Mouse (Mus musculus) bone marrow macrophage, adult 2 months (primary cell): ENCODE data around the gene Top2a. TPM values are rescaled to one million over a fixed set of nuclear protein-coding genes. Genes with fewer than 3 reads are reported as not detected.

Experiments used
- H3K27ac ChIP-seq: 2 replicates; pipeline ENCODE4 v1.5.1; 2012; ENCODE audit warnings: low read depth, low read length; ENCODE audit not compliant: insufficient read depth
- H3K4me1 ChIP-seq: 2 replicates; pipeline ENCODE4 v1.6.1; 2012; ENCODE audit warnings: low read length; ENCODE audit not compliant: control insufficient read depth, insufficient read depth
- H3K4me3 ChIP-seq: 2 replicates; pipeline ENCODE4 v1.5.1; 2012; ENCODE audit warnings: mild to moderate bottlenecking, low read length, moderate library complexity; ENCODE audit not compliant: insufficient read depth
- CTCF ChIP-seq: IDR thresholded peaks from 2 replicates; pipeline ENCODE4 v1.5.1; 2012; ENCODE audit warnings: low read depth, mild to moderate bottlenecking, low read length, moderate library complexity
- POLR2A ChIP-seq: IDR thresholded peaks from 2 replicates; pipeline ENCODE4 v1.6.1; 2012; ENCODE audit warnings: mild to moderate bottlenecking, low read depth, low read length, borderline replicate concordance
- polyA plus RNA-seq: library from polyadenylated mRNA; stranded (reverse); fragments of >200 nt; gene quantifications from 2 replicates; pipeline ENCODE4 v1.2.4, GENCODE M21; 2012; ENCODE audit not compliant: missing spikeins, insufficient read depth, insufficient read length

The Top2a gene
- polyA plus RNA-seq, 1 experiment, result 154 TPM

DNA sequence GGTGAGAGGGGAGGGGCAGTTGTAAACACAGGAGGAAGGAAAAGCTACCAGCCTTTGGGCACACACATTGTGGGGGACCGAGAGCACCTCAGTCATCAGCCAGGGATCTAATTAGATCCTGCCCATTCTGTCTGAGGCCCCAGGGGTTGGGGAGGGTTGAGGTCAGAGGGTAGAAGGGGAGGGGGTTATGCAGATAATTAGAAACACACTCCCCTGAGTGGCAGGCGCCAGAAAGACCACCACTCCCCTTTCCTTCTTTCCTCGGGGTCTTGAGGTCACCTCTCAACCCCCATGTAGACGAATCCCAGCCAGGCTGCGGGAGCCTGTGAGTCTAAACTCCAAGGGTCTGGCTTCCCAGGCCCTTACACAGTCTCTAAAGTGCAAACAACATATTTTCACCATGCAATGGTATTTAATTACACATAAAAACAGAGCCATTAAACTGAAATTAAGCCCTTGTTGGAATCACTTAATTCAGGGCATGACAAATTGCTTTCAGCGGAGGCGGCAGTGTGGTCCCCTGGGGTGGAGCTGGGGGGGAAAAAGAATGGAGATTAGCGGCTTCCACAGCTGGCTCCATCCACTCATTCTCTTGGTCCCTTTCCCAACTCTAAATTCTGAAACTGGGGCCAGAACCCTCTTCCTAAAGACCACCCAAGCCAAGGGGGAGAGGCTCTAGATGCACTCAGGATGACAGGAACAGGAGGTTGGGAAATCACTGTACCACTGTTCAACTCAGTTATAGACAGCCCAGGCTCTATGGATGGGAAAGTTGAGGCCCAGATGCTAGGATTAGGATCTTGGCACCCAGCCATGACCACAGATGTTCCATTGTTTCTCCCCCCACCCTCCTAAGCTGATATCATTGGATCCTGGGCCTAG lies 31.8 kb upstream of the Top2a start:
- no peak overlapping the region for H3K4me3 ChIP-seq

DNA sequence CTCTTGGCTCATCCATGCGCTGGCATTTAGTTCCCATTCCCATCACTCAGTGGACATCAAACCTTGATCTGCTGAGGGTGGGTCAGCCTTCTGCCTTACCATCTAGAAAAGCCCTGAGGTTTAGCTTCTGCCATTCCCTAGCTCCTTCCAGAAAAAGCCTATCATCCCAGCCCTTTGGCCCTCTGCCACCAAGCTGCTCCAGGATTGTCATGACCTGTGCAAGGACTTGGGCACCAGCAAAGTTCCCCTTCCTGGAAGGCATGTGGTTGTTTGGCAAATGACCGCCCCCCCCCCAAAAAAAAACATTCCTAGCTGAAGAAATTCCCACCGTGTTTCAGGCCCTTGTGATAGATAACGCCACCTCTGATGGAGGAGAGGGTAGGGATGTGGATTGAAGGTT lies 31.2 kb upstream of the Top2a start:
- TF ChIP-seq CTCF (no peak), POLR2A (no peak)
- no peak overlapping the region for H3K27ac ChIP-seq
- no peak overlapping the region for H3K4me3 ChIP-seq
- no peaks in the 10 kb centered on the region for H3K4me1 ChIP-seq

More for the DNA sequence above, 31.8 kb upstream of the Top2a start:
- no peak for TF ChIP-seq CTCF
- TF ChIP-seq POLR2A, result no peak
- Histone ChIP-seq H3K4me1 (no peaks in the 10 kb centered on the region), H3K27ac (no peak overlapping the region)

GRCm38 (mm10) chr11:99047643-99048042 lies 23.7 kb upstream of the Top2a start:
- Histone ChIP-seq H3K27ac (no peak overlapping the region), H3K4me1 (peaks cover 22% of the 10 kb centered on the region)

DNA sequence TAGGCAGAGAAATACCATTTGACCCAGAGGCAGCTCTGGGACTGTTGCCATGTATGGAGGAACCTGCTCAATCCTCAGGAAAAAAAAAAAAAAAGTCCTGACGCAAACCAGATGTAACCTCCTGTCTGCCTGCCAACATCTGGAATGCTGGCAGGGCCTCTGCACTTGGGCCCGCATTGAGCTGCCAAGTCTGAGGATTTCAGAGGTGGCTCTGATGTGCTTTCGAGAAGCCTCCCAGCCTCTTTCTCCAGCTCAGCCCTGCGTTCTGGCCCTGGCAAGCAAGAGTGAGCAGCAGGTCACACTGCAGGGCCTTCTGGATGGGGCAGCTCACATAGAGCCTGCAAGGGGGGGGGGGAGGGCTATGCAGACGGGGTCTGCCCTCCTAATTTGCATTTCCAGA lies 23.1 kb upstream of the Top2a start:
- H3K4me1 ChIP-seq, result peaks cover 22% of the 10 kb centered on the region
- H3K27ac ChIP-seq, result no peak overlapping the region
- TF ChIP-seq CTCF, result no peak
- TF ChIP-seq POLR2A, result no peak
- H3K4me3 ChIP-seq, result no peak overlapping the region

More at GRCm38 (mm10) chr11:99047643-99048042, 23.7 kb upstream of the Top2a start:
- no peak overlapping the region for H3K4me3 ChIP-seq
- TF ChIP-seq POLR2A (no peak), CTCF (no peak)

- no peak overlapping the region for H3K27ac ChIP-seq
- no peak overlapping the region for H3K4me3 ChIP-seq
- TF ChIP-seq CTCF (no peak), POLR2A (no peak)
- peaks cover 22% of the 10 kb centered on the region for H3K4me1 ChIP-seq
These were observed 21.3 kb upstream of the Top2a start for GRCm38 (mm10) chr11:99045159-99045889.

- Histone ChIP-seq H3K4me1 (peaks cover 22% of the 10 kb centered on the region), H3K4me3 (no peak overlapping the region), H3K27ac (no peak overlapping the region)
- TF ChIP-seq CTCF, result no peak
These were observed 20.3 kb upstream of the Top2a start for GRCm38 (mm10) chr11:99044306-99044705.

- TF ChIP-seq POLR2A (no peak), CTCF (no peak)
- peak overlapping the region; percentile 38 for H3K27ac ChIP-seq
- no peak overlapping the region for H3K4me3 ChIP-seq
- H3K4me1 ChIP-seq, result peaks cover 22% of the 10 kb centered on the region
These were observed 19.6 kb upstream of the Top2a start for GRCm38 (mm10) chr11:99043632-99044031.

GRCm38 (mm10) chr11:99042834-99043431 lies 18.9 kb upstream of the Top2a start:
- Histone ChIP-seq H3K4me1 (peaks cover 22% of the 10 kb centered on the region), H3K27ac (peak overlapping the region; percentile 99), H3K4me3 (peak overlapping the region; percentile 80)
- no peak for TF ChIP-seq POLR2A
- TF ChIP-seq CTCF, result no peak

- Histone ChIP-seq H3K4me3 (peak overlapping the region; percentile 80), H3K27ac (peak overlapping the region; percentile 99), H3K4me1 (peaks cover 22% of the 10 kb centered on the region)
- TF ChIP-seq POLR2A (no peak), CTCF (no peak)
These were observed 18.1 kb upstream of the Top2a start for GRCm38 (mm10) chr11:99041841-99042780.
